Mouse (Mus musculus) spleen, postnatal 36 days (tissue): ENCODE results near the gene Mipol1.

ENCODE experiments used
- DNase-seq, 2 experiments: peaks; one replicate each; pipeline ENCODE4 v3.0.0; 2022; ENCODE audit warnings: low spot score in 2 of 2, mixed read lengths in 1 of 2

Mipol1 gene

GRCm38 (mm10) chr12:57515702-57516377 lies 285.6 kb downstream of the Mipol1 start:
- DNase-seq: no peak

- no peak for DNase-seq
Observed at GRCm38 (mm10) chr12:57528335-57528734, 298.1 kb downstream of the Mipol1 start.

- DNase-seq: no peak
Observed at GRCm38 (mm10) chr12:57530474-57530873, 300.2 kb downstream of the Mipol1 start.

GRCm38 (mm10) chr12:57534517-57534878 lies 304.3 kb downstream of the Mipol1 start:
- no peak for DNase-seq

- DNase-seq: no peak
Observed at GRCm38 (mm10) chr12:57534879-57535611, 304.8 kb downstream of the Mipol1 start.

GRCm38 (mm10) chr12:57536056-57536908 lies 306.1 kb downstream of the Mipol1 start:
- DNase-seq: no peak

GRCm38 (mm10) chr12:57536909-57537670 lies 306.9 kb downstream of the Mipol1 start:
- no peak for DNase-seq

- DNase-seq: no peak
Observed at GRCm38 (mm10) chr12:57537791-57538587, 307.8 kb downstream of the Mipol1 start.

- no peak for DNase-seq
Observed at GRCm38 (mm10) chr12:57538588-57539550, 308.6 kb downstream of the Mipol1 start.

- DNase-seq: no peak
Observed at GRCm38 (mm10) chr12:57539551-57539985, 309.3 kb downstream of the Mipol1 start.

- no peak for DNase-seq
Observed at GRCm38 (mm10) chr12:57541118-57541517, 310.9 kb downstream of the Mipol1 start.

GRCm38 (mm10) chr12:57541931-57542745 lies 311.9 kb downstream of the Mipol1 start:
- DNase-seq: no peak

- no peak for DNase-seq
Observed at GRCm38 (mm10) chr12:57542746-57543626, 312.8 kb downstream of the Mipol1 start.

GRCm38 (mm10) chr12:57543627-57543991 lies 313.4 kb downstream of the Mipol1 start:
- no peak for DNase-seq

GRCm38 (mm10) chr12:57544641-57545370 lies 314.6 kb downstream of the Mipol1 start:
- no peak for DNase-seq

GRCm38 (mm10) chr12:57545371-57546241 lies 315.4 kb downstream of the Mipol1 start:
- DNase-seq: no peak
